In genomic region chr10:117609810-117610090, GRCm38 (mm10) we compare ENCODE assay signal across 32 mouse cellular contexts.
"Had no signal": no experiment of that assay in that cellular context is flagged by ENCODE, and none has a peak within 500 bp of the region (broad histone marks: within the 10 kb centered on the region; RNA-seq: fewer than 3 reads in every experiment).

No protein-coding gene starts in this region.

- ATAC-seq: liver, embryonic 12.5 days; liver, postnatal 0 days; lung, postnatal 0 days; midbrain, embryonic 13.5 days; midbrain, embryonic 15.5 days; midbrain, embryonic 16.5 days had no signal

- DNase-seq: left cerebral cortex, postnatal 4 days; liver; liver, embryonic 13.5 days; liver, postnatal 0 days; lung, adult 18-20 months; lung, adult 2 months; lung, embryonic 14.5 days; lung, postnatal 10 days; lung, postnatal 14 days; lung, postnatal 36 days; lung, postnatal 4 days; midbrain, embryonic 14.5 days had no signal

- H3K4me2 ChIP-seq: limb, embryonic 12.5 days; limb, embryonic 13.5 days; limb, embryonic 15.5 days; liver, embryonic 11.5 days; liver, embryonic 12.5 days; liver, embryonic 13.5 days; liver, embryonic 15.5 days; lung, embryonic 14.5 days; lung, embryonic 15.5 days; midbrain, embryonic 11.5 days; midbrain, embryonic 12.5 days; midbrain, embryonic 13.5 days; midbrain, embryonic 15.5 days had no signal

- H3K27me3 ChIP-seq: limb, embryonic 12.5 days; limb, embryonic 13.5 days; limb, embryonic 15.5 days; liver, embryonic 12.5 days; liver, embryonic 13.5 days; liver, embryonic 15.5 days; lung, embryonic 15.5 days; midbrain, embryonic 12.5 days; midbrain, embryonic 13.5 days; midbrain, embryonic 15.5 days had no signal

- H3K9me3 ChIP-seq: limb, embryonic 10.5 days; limb, embryonic 12.5 days; limb, embryonic 13.5 days; limb, embryonic 15.5 days; liver, embryonic 12.5 days; liver, embryonic 13.5 days; liver, embryonic 15.5 days; lung, embryonic 15.5 days; midbrain, embryonic 10.5 days; midbrain, embryonic 12.5 days; midbrain, embryonic 13.5 days; midbrain, embryonic 15.5 days had no signal

- H3K9ac ChIP-seq: limb, embryonic 12.5 days; limb, embryonic 13.5 days; limb, embryonic 15.5 days; liver, embryonic 12.5 days; liver, embryonic 13.5 days; liver, embryonic 14.5 days; liver, embryonic 15.5 days; liver, postnatal 0 days; lung, embryonic 14.5 days; lung, embryonic 15.5 days; midbrain, embryonic 12.5 days; midbrain, embryonic 13.5 days; midbrain, embryonic 15.5 days had no signal

- H3K36me3 ChIP-seq: limb, embryonic 10.5 days; limb, embryonic 12.5 days; limb, embryonic 13.5 days; limb, embryonic 15.5 days; liver, embryonic 12.5 days; liver, embryonic 13.5 days; liver, embryonic 15.5 days; lung, embryonic 15.5 days; midbrain, embryonic 10.5 days; midbrain, embryonic 12.5 days; midbrain, embryonic 13.5 days; midbrain, embryonic 15.5 days had no signal

- H3K4me1 ChIP-seq: limb, embryonic 12.5 days; limb, embryonic 13.5 days; limb, embryonic 15.5 days; liver, embryonic 12.5 days; liver, embryonic 13.5 days; liver, embryonic 15.5 days; lung, embryonic 15.5 days; megakaryocyte, embryonic 14.5 days; midbrain, embryonic 10.5 days; midbrain, embryonic 12.5 days; midbrain, embryonic 13.5 days; midbrain, embryonic 15.5 days had no signal

- H3K4me3 ChIP-seq: left cerebral cortex, adult 2 months; limb, embryonic 10.5 days; limb, embryonic 12.5 days; limb, embryonic 13.5 days; limb, embryonic 15.5 days; liver, embryonic 12.5 days; liver, embryonic 13.5 days; liver, embryonic 15.5 days; lung, embryonic 15.5 days; megakaryocyte, embryonic 14.5 days; midbrain, embryonic 10.5 days; midbrain, embryonic 12.5 days; midbrain, embryonic 13.5 days; midbrain, embryonic 15.5 days; myocyte had no signal

- H3K27ac ChIP-seq: left cerebral cortex, adult 2 months; limb, embryonic 10.5 days; limb, embryonic 12.5 days; limb, embryonic 13.5 days; limb, embryonic 15.5 days; liver, embryonic 12.5 days; liver, embryonic 13.5 days; liver, embryonic 14.5 days; liver, embryonic 15.5 days; lung, embryonic 15.5 days; macrophage; midbrain, embryonic 10.5 days; midbrain, embryonic 12.5 days; midbrain, embryonic 13.5 days; midbrain, embryonic 15.5 days had no signal
